Mouse (Mus musculus): ENCODE results near the gene Scpep1. TPM values are rescaled to one million over a fixed set of nuclear protein-coding genes. Genes with fewer than 3 reads are reported as not detected.

Gene Scpep1
- polyA plus RNA-seq, 1 experiment = 17.4 TPM

GRCm38 (mm10) chr11:88977188-88977587, 21.9 kb upstream of the Scpep1 start:
- no peaks in the 10 kb centered on the region for H3K36me3 ChIP-seq (ENCODE audit: control insufficient read depth, insufficient read depth, low read length)
- no peak for DNase-seq (ENCODE audit: low read depth in 1 of 2, low spot score in 2 of 2)
- WGBS = 90% methylated on average over 5 of the region's 5 CpGs
- H3K4me3 ChIP-seq (ENCODE audit: extremely low read depth, insufficient read depth, insufficient read length) = no peak overlapping the region
- H3K27me3 ChIP-seq (ENCODE audit: control insufficient read depth, insufficient read depth, low read length) = no peaks in the 10 kb centered on the region
- no peak overlapping the region for H3K27ac ChIP-seq (ENCODE audit: insufficient read depth, low read length)
- TF ChIP-seq POLR2A (IDR thresholded peaks at IDR 0.05; ENCODE audit: low read depth, low read length) = no peak
- TF ChIP-seq CTCF (IDR thresholded peaks at IDR 0.05; ENCODE audit: extremely low read depth, insufficient read depth, insufficient read length, insufficient replicate concordance) = no peak
- peaks cover 2% of the 10 kb centered on the region; the same call in 1 of the 2 replicates for H3K4me1 ChIP-seq (ENCODE audit: control insufficient read depth, insufficient read depth, insufficient read length)

- DNase-seq (ENCODE audit: low read depth in 1 of 2, low spot score in 2 of 2) = no peak
- Histone ChIP-seq H3K27me3 (ENCODE audit: control insufficient read depth, insufficient read depth, low read length) (no peaks in the 10 kb centered on the region), H3K4me3 (ENCODE audit: extremely low read depth, insufficient read depth, insufficient read length) (no peak overlapping the region), H3K36me3 (ENCODE audit: control insufficient read depth, insufficient read depth, low read length) (no peaks in the 10 kb centered on the region), H3K27ac (ENCODE audit: insufficient read depth, low read length) (no peak overlapping the region), H3K4me1 (ENCODE audit: control insufficient read depth, insufficient read depth, insufficient read length) (peaks cover 2% of the 10 kb centered on the region; the same call in 1 of the 2 replicates)
- 93% methylated on average over 2 of the region's 2 CpGs for WGBS
- TF ChIP-seq CTCF (IDR thresholded peaks at IDR 0.05; ENCODE audit: extremely low read depth, insufficient read depth, insufficient read length, insufficient replicate concordance) (no peak), POLR2A (IDR thresholded peaks at IDR 0.05; ENCODE audit: low read depth, low read length) (no peak)
These were observed 21.1 kb upstream of the Scpep1 start for GRCm38 (mm10) chr11:88976320-88976719.

- Histone ChIP-seq H3K36me3 (ENCODE audit: control insufficient read depth, insufficient read depth, low read length) (no peaks in the 10 kb centered on the region), H3K27ac (ENCODE audit: insufficient read depth, low read length) (peak overlapping the region; percentile 87), H3K4me1 (ENCODE audit: control insufficient read depth, insufficient read depth, insufficient read length) (peaks cover 2% of the 10 kb centered on the region; the same call in 1 of the 2 replicates), H3K4me3 (ENCODE audit: extremely low read depth, insufficient read depth, insufficient read length) (peak overlapping the region; percentile 95), H3K27me3 (ENCODE audit: control insufficient read depth, insufficient read depth, low read length) (no peaks in the 10 kb centered on the region; the same call in 1 of the 2 replicates)
- peak; percentile 87 to 94 for DNase-seq (ENCODE audit: low read depth in 1 of 2, low spot score in 2 of 2)
- 2% methylated on average over 61 of the region's 62 CpGs for WGBS
- TF ChIP-seq POLR2A (IDR thresholded peaks at IDR 0.05; ENCODE audit: low read depth, low read length) = peak; percentile 23; the same call in 1 of the 2 replicates
- peak; percentile 89 for TF ChIP-seq CTCF (IDR thresholded peaks at IDR 0.05; ENCODE audit: extremely low read depth, insufficient read depth, insufficient read length, insufficient replicate concordance)
These were observed 18.8 kb upstream of the Scpep1 start for GRCm38 (mm10) chr11:88973776-88974701.

- DNase-seq (ENCODE audit: low read depth in 1 of 2, low spot score in 2 of 2) = no peak
- H3K36me3 ChIP-seq (ENCODE audit: control insufficient read depth, insufficient read depth, low read length) = no peaks in the 10 kb centered on the region
- H3K4me3 ChIP-seq (ENCODE audit: extremely low read depth, insufficient read depth, insufficient read length) = no peak within 1 kb of the TSS
- no peak within 1 kb of the TSS for H3K27ac ChIP-seq (ENCODE audit: insufficient read depth, low read length)
- H3K27me3 ChIP-seq (ENCODE audit: control insufficient read depth, insufficient read depth, low read length) = no peaks in the 10 kb centered on the region; the same call in 1 of the 2 replicates
- peaks cover 2% of the 10 kb centered on the region; the same call in 1 of the 2 replicates for H3K4me1 ChIP-seq (ENCODE audit: control insufficient read depth, insufficient read depth, insufficient read length)
- 36% methylated on average over 2 of the region's 2 CpGs for WGBS
- no peak for TF ChIP-seq CTCF (IDR thresholded peaks at IDR 0.05; ENCODE audit: extremely low read depth, insufficient read depth, insufficient read length, insufficient replicate concordance)
- TF ChIP-seq POLR2A (IDR thresholded peaks at IDR 0.05; ENCODE audit: low read depth, low read length) = no peak
These were observed 15.0 kb upstream of the Scpep1 start, which contains the start of gene Coil for GRCm38 (mm10) chr11:88970202-88970732. Gene Coil (plus strand): TSS chr11:88970252.

- no peak for DNase-seq (ENCODE audit: low read depth in 1 of 2, low spot score in 2 of 2)
- TF ChIP-seq CTCF (IDR thresholded peaks at IDR 0.05; ENCODE audit: extremely low read depth, insufficient read depth, insufficient read length, insufficient replicate concordance) = no peak
- TF ChIP-seq POLR2A (IDR thresholded peaks at IDR 0.05; ENCODE audit: low read depth, low read length) = no peak
- Histone ChIP-seq H3K27me3 (ENCODE audit: control insufficient read depth, insufficient read depth, low read length) (no peaks in the 10 kb centered on the region; the same call in 1 of the 2 replicates), H3K27ac (ENCODE audit: insufficient read depth, low read length) (no peak within 1 kb of the TSS), H3K4me1 (ENCODE audit: control insufficient read depth, insufficient read depth, insufficient read length) (no peaks in the 10 kb centered on the region), H3K4me3 (ENCODE audit: extremely low read depth, insufficient read depth, insufficient read length) (no peak within 1 kb of the TSS), H3K36me3 (ENCODE audit: control insufficient read depth, insufficient read depth, low read length) (no peaks in the 10 kb centered on the region)
- 69% methylated on average over 3 of the region's 3 CpGs for WGBS
These were observed 11.7 kb upstream of the Scpep1 start, which contains the start of gene Elobl for GRCm38 (mm10) chr11:88966881-88967361. Gene Elobl (minus strand): TSS chr11:88966931.

- no peak for DNase-seq (ENCODE audit: low read depth in 1 of 2, low spot score in 2 of 2)
- Histone ChIP-seq H3K36me3 (ENCODE audit: control insufficient read depth, insufficient read depth, low read length) (no peaks in the 10 kb centered on the region), H3K27me3 (ENCODE audit: control insufficient read depth, insufficient read depth, low read length) (no peaks in the 10 kb centered on the region), H3K27ac (ENCODE audit: insufficient read depth, low read length) (no peak overlapping the region), H3K4me3 (ENCODE audit: extremely low read depth, insufficient read depth, insufficient read length) (no peak overlapping the region), H3K4me1 (ENCODE audit: control insufficient read depth, insufficient read depth, insufficient read length) (no peaks in the 10 kb centered on the region; the same call in 1 of the 2 replicates)
- TF ChIP-seq POLR2A (IDR thresholded peaks at IDR 0.05; ENCODE audit: low read depth, low read length) (no peak), CTCF (IDR thresholded peaks at IDR 0.05; ENCODE audit: extremely low read depth, insufficient read depth, insufficient read length, insufficient replicate concordance) (no peak)
- 63% methylated on average over 3 of the region's 3 CpGs for WGBS
These were observed 3.6 kb upstream of the Scpep1 start for GRCm38 (mm10) chr11:88958851-88959250.
